Mouse (Mus musculus) C3H10T1/2 (cell line): ENCODE results near the gene Esp34. TPM values are rescaled to one million over a fixed set of nuclear protein-coding genes. Genes with fewer than 3 reads are reported as not detected.

Experiments
- polyA plus RNA-seq, 2 experiments: library from polyadenylated mRNA; unstranded; fragments of >200 nt; fragmentation: generic; extraction: Trizol; gene quantifications; one replicate each; pipeline ENCODE4 v1.2.1; 2012; ENCODE audit warnings: missing spikeins in 2 of 2

Gene Esp34
- not detected for polyA plus RNA-seq

GRCm38 (mm10) chr17:38553892-38554291 is at the start of gene Esp34:
Esp34 (plus strand) TSS chr17:38554192.

Other genes with a start within 250 kb of the Esp34 start
- gene Olfr137, start 246.6 kb upstream of the Esp34 start, polyA plus RNA-seq: not detected
- not detected for gene Olfr136, start 224.4 kb upstream of the Esp34 start, polyA plus RNA-seq
- not detected for gene Esp36, start 134.0 kb upstream of the Esp34 start, polyA plus RNA-seq
- gene Esp31, start 85.3 kb downstream of the Esp34 start, polyA plus RNA-seq: not detected